Mouse (Mus musculus) G1E (cell line): ENCODE data around the gene Fam227b. TPM values are rescaled to one million over a fixed set of nuclear protein-coding genes. Genes with fewer than 3 reads are reported as not detected.

Experiments used
- ATAC-seq: 2 replicates; pipeline ENCODE4 v1.8.0; 2016; ENCODE audit warnings: mild to moderate bottlenecking; ENCODE audit not compliant: insufficient number of reproducible peaks, poor library complexity, low FRiP score, severe bottlenecking; ENCODE audit errors: extremely low read depth
- DNase-seq: peaks from one replicate; pipeline ENCODE4 v3.0.0; 2012; ENCODE audit warnings: low spot score
- H3K27me3 ChIP-seq: 2 replicates; pipeline ENCODE4 v1.6.1; 2012; ENCODE audit warnings: mild to moderate bottlenecking, low read length, inconsistent platforms; ENCODE audit not compliant: insufficient read depth
- H3K36me3 ChIP-seq: replicated peaks from 2 replicates; pipeline ENCODE3; 2012; ENCODE audit warnings: mild to moderate bottlenecking, inconsistent platforms
- H3K4me1 ChIP-seq: 2 replicates; pipeline ENCODE4 v1.6.1; 2012; ENCODE audit warnings: low read depth, low read length, inconsistent platforms, mixed read lengths; ENCODE audit not compliant: insufficient read depth
- H3K4me3 ChIP-seq: 2 replicates; pipeline ENCODE4 v1.5.1; 2012; ENCODE audit warnings: low read depth, mild to moderate bottlenecking, inconsistent platforms, low read length, moderate library complexity, mixed read lengths
- H3K9me3 ChIP-seq: replicated peaks from 2 replicates; pipeline ENCODE4 v1.6.1; 2012; ENCODE audit warnings: inconsistent platforms
- GATA1 ChIP-seq: IDR thresholded peaks from 2 replicates; pipeline ENCODE4 v1.6.1; 2012; ENCODE audit warnings: borderline replicate concordance, low read length, inconsistent platforms, mixed read lengths
- GATA2 ChIP-seq: IDR thresholded peaks from 2 replicates; pipeline ENCODE4 v1.6.1; 2012; ENCODE audit warnings: low read depth, low read length, inconsistent platforms, borderline replicate concordance
- TAL1 ChIP-seq: conservative IDR thresholded peaks from 2 replicates; pipeline ENCODE4 v1.6.1; 2012; ENCODE audit warnings: low read depth, low read length, inconsistent platforms, mixed read lengths
- polyA plus RNA-seq: library from polyadenylated mRNA; stranded (reverse); fragments of >175 nt; gene quantifications from 2 replicates; pipeline ENCODE4 v1.2.3, GENCODE M21; 2012
- total RNA-seq, 2 experiments: library from RNA; stranded (forward) in 1 of 2; stranded (reverse) in 1 of 2; fragments of 200-1000 nt in 1 of 2; fragments of >200 nt in 1 of 2; fragmentation: Nextera tagmentation in 1 of 2; gene quantifications; 2 replicates each; pipeline ENCODE4 v1.2.3; 2014 to 2017

The Fam227b gene
- total and polyA plus RNA-seq, 3 experiments = 0.27 TPM; not detected in 2

- DNase-seq = no peak
- peaks cover 69% of the 10 kb centered on the region for H3K36me3 ChIP-seq
- TF ChIP-seq GATA2 = no peak
- no peak for TF ChIP-seq TAL1
- no peak for TF ChIP-seq GATA1
- no peaks in the 10 kb centered on the region for H3K27me3 ChIP-seq
- H3K9me3 ChIP-seq = no peaks in the 10 kb centered on the region
- H3K4me1 ChIP-seq = no peaks in the 10 kb centered on the region
- no peak for ATAC-seq
- H3K4me3 ChIP-seq = no peak overlapping the region
Observed at GRCm38 (mm10) chr2:125933977-125934376, 217.8 kb downstream of the Fam227b start.

Other genes with a start within 250 kb of the Fam227b start
- gene Fgf7, start 117.3 kb downstream of the Fam227b start, total RNA-seq (2014; fragmentation: Nextera tagmentation) = not detected in 2 replicates
- gene Fgf7, start 117.3 kb downstream of the Fam227b start, total RNA-seq (2017) = 0.17 and 0.98 TPM in 2 replicates
- not detected in 2 replicates for gene Fgf7, start 117.3 kb downstream of the Fam227b start, polyA plus RNA-seq
- gene Dtwd1, start 137 bp upstream of the Fam227b start, total RNA-seq (2014; fragmentation: Nextera tagmentation) = 25.7 and 31.5 TPM in 2 replicates
- gene Dtwd1, start 137 bp upstream of the Fam227b start, total RNA-seq (2017) = 24.7 and 25.7 TPM in 2 replicates
- 1.2 and 2.1 TPM in 2 replicates for gene Dtwd1, start 137 bp upstream of the Fam227b start, polyA plus RNA-seq
- not detected in 2 replicates for gene Gm17555, start 63.1 kb upstream of the Fam227b start, total RNA-seq (2014; fragmentation: Nextera tagmentation)
- 0.16 and 0.23 TPM in 2 replicates for gene Gm17555, start 63.1 kb upstream of the Fam227b start, total RNA-seq (2017)
- gene Gm17555, start 63.1 kb upstream of the Fam227b start, polyA plus RNA-seq = not detected in 2 replicates